Mouse (Mus musculus): ENCODE results near the gene Rpl13. TPM values are rescaled to one million over a fixed set of nuclear protein-coding genes. Genes with fewer than 3 reads are reported as not detected.

The Rpl13 gene
- polyA plus RNA-seq, 1 experiment from 2014 or later: 513 TPM

GRCm38 (mm10) chr8:123100288-123100687 lies 1.9 kb upstream of the Rpl13 start:
- peak overlapping the region; percentile 44 for H3K27ac ChIP-seq
- no peak overlapping the region for H3K4me3 ChIP-seq (ENCODE audit: inconsistent target)
- H3K36me3 ChIP-seq (ENCODE audit: inconsistent target): peaks cover 23% of the 10 kb centered on the region
- peaks cover 18% of the 10 kb centered on the region for H3K79me2 ChIP-seq (ENCODE audit: inconsistent target)
- WGBS (ENCODE audit: missing documents): 19% methylated on average over 6 of the region's 8 CpGs

- 74% methylated on average over 4 of the region's 4 CpGs for WGBS (ENCODE audit: missing documents)
- peaks cover 23% of the 10 kb centered on the region for H3K36me3 ChIP-seq (ENCODE audit: inconsistent target)
- no peak overlapping the region for H3K27ac ChIP-seq
- no peak overlapping the region for H3K4me3 ChIP-seq (ENCODE audit: inconsistent target)
- H3K79me2 ChIP-seq (ENCODE audit: inconsistent target): peaks cover 18% of the 10 kb centered on the region
Observed at GRCm38 (mm10) chr8:123101244-123101643, 906 bp upstream of the Rpl13 start.

- Histone ChIP-seq H3K79me2 (ENCODE audit: inconsistent target) (peaks cover 18% of the 10 kb centered on the region), H3K4me3 (ENCODE audit: inconsistent target) (peak overlapping the region; percentile 54), H3K27ac (0 out of 2 replicates have a peak overlapping the region, but pooled peaks have one; percentile 15), H3K36me3 (ENCODE audit: inconsistent target) (peaks cover 17% of the 10 kb centered on the region; the same call in 1 of the 2 replicates)
- WGBS (ENCODE audit: missing documents): 2% methylated on average over 11 of the region's 26 CpGs
Observed at GRCm38 (mm10) chr8:123102855-123103254, 705 bp downstream of the Rpl13 start.

- peak overlapping the region; percentile 15; the same call in 1 of the 2 replicates for H3K27ac ChIP-seq
- 20% methylated on average over 14 of the region's 15 CpGs for WGBS (ENCODE audit: missing documents)
Observed at GRCm38 (mm10) chr8:123103285-123103684, 1.1 kb downstream of the Rpl13 start.

GRCm38 (mm10) chr8:123104046-123104767 lies 2.1 kb downstream of the Rpl13 start:
- 83% methylated on average over 6 of the region's 6 CpGs for WGBS (ENCODE audit: missing documents)
- Histone ChIP-seq H3K79me2 (ENCODE audit: inconsistent target) (peaks cover 18% of the 10 kb centered on the region), H3K4me3 (ENCODE audit: inconsistent target) (peak overlapping the region; percentile 54; the same call in 1 of the 2 replicates), H3K27ac (no peak overlapping the region), H3K36me3 (ENCODE audit: inconsistent target) (peaks cover 17% of the 10 kb centered on the region; the same call in 1 of the 2 replicates)

More at GRCm38 (mm10) chr8:123103285-123103684, 1.1 kb downstream of the Rpl13 start:
- peaks cover 17% of the 10 kb centered on the region; the same call in 1 of the 2 replicates for H3K36me3 ChIP-seq (ENCODE audit: inconsistent target)
- H3K79me2 ChIP-seq (ENCODE audit: inconsistent target): peaks cover 18% of the 10 kb centered on the region
- H3K4me3 ChIP-seq (ENCODE audit: inconsistent target): peak overlapping the region; percentile 54

GRCm38 (mm10) chr8:123105553-123106326 lies 3.6 kb downstream of the Rpl13 start:
- Histone ChIP-seq H3K79me2 (ENCODE audit: inconsistent target) (peaks cover 18% of the 10 kb centered on the region), H3K4me3 (ENCODE audit: inconsistent target) (no peak overlapping the region), H3K27ac (no peak overlapping the region), H3K36me3 (ENCODE audit: inconsistent target) (peaks cover 17% of the 10 kb centered on the region; the same call in 1 of the 2 replicates)
- WGBS (ENCODE audit: missing documents): 81% methylated on average over 5 of the region's 5 CpGs

GRCm38 (mm10) chr8:123106531-123106930 lies 4.4 kb downstream of the Rpl13 start:
- H3K36me3 ChIP-seq (ENCODE audit: inconsistent target): peaks cover 17% of the 10 kb centered on the region; the same call in 1 of the 2 replicates
- H3K4me3 ChIP-seq (ENCODE audit: inconsistent target): no peak overlapping the region
- H3K79me2 ChIP-seq (ENCODE audit: inconsistent target): peaks cover 18% of the 10 kb centered on the region
- WGBS (ENCODE audit: missing documents): 76% methylated on average over 2 of the region's 2 CpGs
- H3K27ac ChIP-seq: no peak overlapping the region

GRCm38 (mm10) chr8:123108010-123108409 lies 5.9 kb downstream of the Rpl13 start:
- Histone ChIP-seq H3K27ac (no peak overlapping the region), H3K79me2 (ENCODE audit: inconsistent target) (peaks cover 12% of the 10 kb centered on the region), H3K4me3 (ENCODE audit: inconsistent target) (no peak overlapping the region), H3K36me3 (ENCODE audit: inconsistent target) (peaks cover 17% of the 10 kb centered on the region; the same call in 1 of the 2 replicates)
- WGBS (ENCODE audit: missing documents): 80% methylated on average over 1 of the region's 1 CpGs

GRCm38 (mm10) chr8:123108953-123109352 lies 6.8 kb downstream of the Rpl13 start:
- Histone ChIP-seq H3K79me2 (ENCODE audit: inconsistent target) (peaks cover 3% of the 10 kb centered on the region), H3K27ac (no peak overlapping the region), H3K4me3 (ENCODE audit: inconsistent target) (no peak overlapping the region), H3K36me3 (ENCODE audit: inconsistent target) (peaks cover 12% of the 10 kb centered on the region; the same call in 1 of the 2 replicates)
- 84% methylated on average over 5 of the region's 5 CpGs for WGBS (ENCODE audit: missing documents)

- H3K79me2 ChIP-seq (ENCODE audit: inconsistent target): no peaks in the 10 kb centered on the region
- no peak overlapping the region for H3K27ac ChIP-seq
- WGBS (ENCODE audit: missing documents): 9% methylated on average over 4 of the region's 4 CpGs
- no peaks in the 10 kb centered on the region for H3K36me3 ChIP-seq (ENCODE audit: inconsistent target)
- no peak overlapping the region for H3K4me3 ChIP-seq (ENCODE audit: inconsistent target)
Observed at GRCm38 (mm10) chr8:123110649-123111048, 8.5 kb downstream of the Rpl13 start.

GRCm38 (mm10) chr8:123112892-123113291 lies 10.7 kb downstream of the Rpl13 start:
- Histone ChIP-seq H3K27ac (no peak overlapping the region), H3K4me3 (ENCODE audit: inconsistent target) (no peak overlapping the region), H3K79me2 (ENCODE audit: inconsistent target) (no peaks in the 10 kb centered on the region), H3K36me3 (ENCODE audit: inconsistent target) (no peaks in the 10 kb centered on the region)
- 19% methylated on average over 9 of the region's 9 CpGs for WGBS (ENCODE audit: missing documents)

- H3K36me3 ChIP-seq (ENCODE audit: inconsistent target): no peaks in the 10 kb centered on the region
- 64% methylated on average over 2 of the region's 2 CpGs for WGBS (ENCODE audit: missing documents)
- no peaks in the 10 kb centered on the region for H3K79me2 ChIP-seq (ENCODE audit: inconsistent target)
- H3K27ac ChIP-seq: no peak overlapping the region
- no peak overlapping the region for H3K4me3 ChIP-seq (ENCODE audit: inconsistent target)
Observed at GRCm38 (mm10) chr8:123113908-123114469, 11.8 kb downstream of the Rpl13 start.

- 13% methylated on average over 3 of the region's 3 CpGs for WGBS (ENCODE audit: missing documents)
- H3K36me3 ChIP-seq (ENCODE audit: inconsistent target): no peaks in the 10 kb centered on the region
- H3K79me2 ChIP-seq (ENCODE audit: inconsistent target): no peaks in the 10 kb centered on the region
- no peak overlapping the region for H3K4me3 ChIP-seq (ENCODE audit: inconsistent target)
- no peak overlapping the region for H3K27ac ChIP-seq
Observed at GRCm38 (mm10) chr8:123114644-123115043, 12.5 kb downstream of the Rpl13 start.

- Histone ChIP-seq H3K27ac (no peak within 1 kb of the TSS), H3K79me2 (ENCODE audit: inconsistent target) (no peaks in the 10 kb centered on the region), H3K4me3 (ENCODE audit: inconsistent target) (no peak within 1 kb of the TSS), H3K36me3 (ENCODE audit: inconsistent target) (no peaks in the 10 kb centered on the region)
- WGBS (ENCODE audit: missing documents): 2% methylated on average over 51 of the region's 51 CpGs
Observed at GRCm38 (mm10) chr8:123117127-123117731, 15.1 kb downstream of the Rpl13 start, which contains the start of gene Cpne7. TSS of gene Cpne7 (plus strand) at chr8:123117374.
